Mouse (Mus musculus): ENCODE results near the gene Myt1l. TPM values are rescaled to one million over a fixed set of nuclear protein-coding genes. Genes with fewer than 3 reads are reported as not detected.

The Myt1l gene
- total RNA-seq, 2 experiments from 2014 or later: not detected

GRCm38 (mm10) chr12:29723722-29724338 lies 195.6 kb downstream of the Myt1l start:
- no peak for DNase-seq

GRCm38 (mm10) chr12:29728294-29728693 lies 200.1 kb downstream of the Myt1l start:
- no peak for DNase-seq

GRCm38 (mm10) chr12:29740346-29741025 lies 212.3 kb downstream of the Myt1l start:
- DNase-seq: no peak

- no peak for DNase-seq
Observed at GRCm38 (mm10) chr12:29741181-29741580, 213.0 kb downstream of the Myt1l start.

GRCm38 (mm10) chr12:29750604-29751128 lies 222.5 kb downstream of the Myt1l start:
- DNase-seq: no peak

GRCm38 (mm10) chr12:29755086-29755871 lies 227.1 kb downstream of the Myt1l start:
- DNase-seq: no peak

- DNase-seq: no peak
Observed at GRCm38 (mm10) chr12:29755872-29756265, 227.7 kb downstream of the Myt1l start.

GRCm38 (mm10) chr12:29760611-29761010 lies 232.4 kb downstream of the Myt1l start:
- DNase-seq: no peak

- no peak for DNase-seq
Observed at GRCm38 (mm10) chr12:29766158-29766557, 238.0 kb downstream of the Myt1l start.

GRCm38 (mm10) chr12:29771791-29772190 lies 243.6 kb downstream of the Myt1l start:
- no peak for DNase-seq

- no peak for DNase-seq
Observed at GRCm38 (mm10) chr12:29772401-29772800, 244.2 kb downstream of the Myt1l start.

- DNase-seq: no peak
Observed at GRCm38 (mm10) chr12:29778901-29779300, 250.7 kb downstream of the Myt1l start.

GRCm38 (mm10) chr12:29789319-29790050 lies 261.3 kb downstream of the Myt1l start:
- DNase-seq: peak; percentile 20 to 23

GRCm38 (mm10) chr12:29790051-29790386 lies 261.8 kb downstream of the Myt1l start:
- no peak for DNase-seq

- DNase-seq: no peak
Observed at GRCm38 (mm10) chr12:29792998-29793397, 264.8 kb downstream of the Myt1l start.

- peak; percentile 14 to 34 for DNase-seq
Observed at GRCm38 (mm10) chr12:29795107-29795673, 267.0 kb downstream of the Myt1l start.

- no peak for DNase-seq
Observed at GRCm38 (mm10) chr12:29798595-29799391, 270.6 kb downstream of the Myt1l start.

- no peak for DNase-seq
Observed at GRCm38 (mm10) chr12:29806415-29806814, 278.2 kb downstream of the Myt1l start.

- DNase-seq: peak in 1 of 2 experiments; percentile 14
Observed at GRCm38 (mm10) chr12:29809569-29810185, 281.5 kb downstream of the Myt1l start.

GRCm38 (mm10) chr12:29815466-29815865 lies 287.3 kb downstream of the Myt1l start:
- DNase-seq: no peak

- no peak for DNase-seq
Observed at GRCm38 (mm10) chr12:29816130-29816529, 287.9 kb downstream of the Myt1l start.

Measured in heart, adult 18-20 months (tissue).